Mouse (Mus musculus): ENCODE data around the gene Hspb9. TPM values are rescaled to one million over a fixed set of nuclear protein-coding genes. Genes with fewer than 3 reads are reported as not detected.

The Hspb9 gene
- polyA plus RNA-seq, 1 experiment from 2014 or later: not detected

GRCm38 (mm10) chr11:100711783-100712615 lies 1.7 kb upstream of the Hspb9 start, which contains the start of gene Kat2a:
Gene Kat2a, minus strand, starts transcription at chr11:100712465.
- Histone ChIP-seq H3K4me3 (ENCODE audit: low read depth, low read length) (peak within 1 kb of the TSS; percentile 77), H3K4me2 (ENCODE audit: low read length) (peak within 1 kb of the TSS; percentile 65), H3K4me1 (ENCODE audit: control insufficient read depth, insufficient read depth, low read length) (peaks cover 14% of the 10 kb centered on the region), H3K27ac (ENCODE audit: low read depth, low read length) (peak within 1 kb of the TSS; percentile 35; the same call in 1 of the 2 replicates), H3K9me3 (replicated peaks; ENCODE audit: control insufficient read depth, low read length) (no peaks in the 10 kb centered on the region), H3K36me3 (ENCODE audit: control insufficient read depth, insufficient read depth, low read length) (peaks cover 59% of the 10 kb centered on the region), H3K9ac (ENCODE audit: low read length) (peak within 1 kb of the TSS; percentile 85), H3K27me3 (replicated peaks; ENCODE audit: control insufficient read depth, insufficient read depth, low read length) (no peaks in the 10 kb centered on the region)
- peak; percentile 93 for ATAC-seq
- WGBS: 2% methylated on average over 43 of the region's 48 CpGs
- DNase-seq (ENCODE audit: low spot score): peak; percentile 92

GRCm38 (mm10) chr11:100713174-100713573 lies 476 bp upstream of the Hspb9 start:
- Histone ChIP-seq H3K4me1 (ENCODE audit: control insufficient read depth, insufficient read depth, low read length) (peaks cover 14% of the 10 kb centered on the region), H3K4me3 (ENCODE audit: low read depth, low read length) (no peak overlapping the region), H3K27me3 (replicated peaks; ENCODE audit: control insufficient read depth, insufficient read depth, low read length) (no peaks in the 10 kb centered on the region), H3K4me2 (ENCODE audit: low read length) (no peak overlapping the region), H3K36me3 (ENCODE audit: control insufficient read depth, insufficient read depth, low read length) (peaks cover 59% of the 10 kb centered on the region), H3K9me3 (replicated peaks; ENCODE audit: control insufficient read depth, low read length) (no peaks in the 10 kb centered on the region), H3K27ac (ENCODE audit: low read depth, low read length) (no peak overlapping the region), H3K9ac (ENCODE audit: low read length) (peak overlapping the region; percentile 1; the same call in 1 of the 2 replicates)
- DNase-seq (ENCODE audit: low spot score): no peak
- no peak for ATAC-seq
- WGBS: 50% methylated on average over 4 of the region's 4 CpGs

- peaks cover 57% of the 10 kb centered on the region for H3K36me3 ChIP-seq (ENCODE audit: control insufficient read depth, insufficient read depth, low read length)
- no peak overlapping the region for H3K4me3 ChIP-seq (ENCODE audit: low read depth, low read length)
- H3K27me3 ChIP-seq (replicated peaks; ENCODE audit: control insufficient read depth, insufficient read depth, low read length): no peaks in the 10 kb centered on the region
- peaks cover 14% of the 10 kb centered on the region for H3K4me1 ChIP-seq (ENCODE audit: control insufficient read depth, insufficient read depth, low read length)
- 46% methylated on average over 6 of the region's 6 CpGs for WGBS
- DNase-seq (ENCODE audit: low spot score): peak; percentile 78
- no peak overlapping the region for H3K4me2 ChIP-seq (ENCODE audit: low read length)
- no peak overlapping the region for H3K9ac ChIP-seq (ENCODE audit: low read length)
- H3K9me3 ChIP-seq (replicated peaks; ENCODE audit: control insufficient read depth, low read length): no peaks in the 10 kb centered on the region
- H3K27ac ChIP-seq (ENCODE audit: low read depth, low read length): no peak overlapping the region
- ATAC-seq: 0 out of 2 replicates have a peak, but pooled peaks have one; percentile 13
Observed at GRCm38 (mm10) chr11:100714534-100714915, 875 bp downstream of the Hspb9 start.

GRCm38 (mm10) chr11:100714948-100715347 lies 1.3 kb downstream of the Hspb9 start:
- no peak overlapping the region for H3K27ac ChIP-seq (ENCODE audit: low read depth, low read length)
- H3K4me3 ChIP-seq (ENCODE audit: low read depth, low read length): no peak overlapping the region
- ATAC-seq (no peak), DNase-seq (ENCODE audit: low spot score) (no peak)
- H3K36me3 ChIP-seq (ENCODE audit: control insufficient read depth, insufficient read depth, low read length): peaks cover 58% of the 10 kb centered on the region
- 71% methylated on average over 6 of the region's 6 CpGs for WGBS
- no peaks in the 10 kb centered on the region for H3K9me3 ChIP-seq (replicated peaks; ENCODE audit: control insufficient read depth, low read length)
- peaks cover 14% of the 10 kb centered on the region for H3K4me1 ChIP-seq (ENCODE audit: control insufficient read depth, insufficient read depth, low read length)
- H3K4me2 ChIP-seq (ENCODE audit: low read length): no peak overlapping the region
- H3K9ac ChIP-seq (ENCODE audit: low read length): no peak overlapping the region
- no peaks in the 10 kb centered on the region for H3K27me3 ChIP-seq (replicated peaks; ENCODE audit: control insufficient read depth, insufficient read depth, low read length)

DNA sequence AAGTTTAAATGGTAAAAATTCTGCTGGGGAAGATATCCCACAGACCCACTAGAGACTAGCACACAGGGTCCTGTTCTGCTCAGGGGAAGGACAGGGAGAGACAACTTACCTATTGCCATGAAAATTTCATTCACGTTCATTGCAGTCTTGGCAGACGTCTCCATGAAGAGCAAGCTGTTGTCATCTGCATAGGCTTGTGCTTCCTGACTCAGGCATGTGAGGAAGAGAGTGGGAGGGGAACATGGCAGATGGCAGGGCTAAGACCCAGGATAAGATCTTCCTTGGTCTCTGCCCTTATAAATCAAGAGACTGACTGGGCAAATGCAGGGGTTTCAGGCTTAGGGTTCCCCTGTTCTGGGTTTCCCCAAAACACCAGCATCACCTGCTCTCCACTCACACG lies 3.0 kb downstream of the Hspb9 start:
- peaks cover 50% of the 10 kb centered on the region for H3K36me3 ChIP-seq (ENCODE audit: control insufficient read depth, insufficient read depth, low read length)
- no peak overlapping the region for H3K27ac ChIP-seq (ENCODE audit: low read depth, low read length)
- no peak overlapping the region for H3K9ac ChIP-seq (ENCODE audit: low read length)
- peaks cover 9% of the 10 kb centered on the region for H3K4me1 ChIP-seq (ENCODE audit: control insufficient read depth, insufficient read depth, low read length)
- no peak for DNase-seq (ENCODE audit: low spot score)
- no peaks in the 10 kb centered on the region for H3K9me3 ChIP-seq (replicated peaks; ENCODE audit: control insufficient read depth, low read length)
- no peak overlapping the region for H3K4me2 ChIP-seq (ENCODE audit: low read length)
- H3K4me3 ChIP-seq (ENCODE audit: low read depth, low read length): no peak overlapping the region
- no peak for ATAC-seq
- H3K27me3 ChIP-seq (replicated peaks; ENCODE audit: control insufficient read depth, insufficient read depth, low read length): no peaks in the 10 kb centered on the region
- WGBS: 78% methylated on average over 3 of the region's 3 CpGs

DNA sequence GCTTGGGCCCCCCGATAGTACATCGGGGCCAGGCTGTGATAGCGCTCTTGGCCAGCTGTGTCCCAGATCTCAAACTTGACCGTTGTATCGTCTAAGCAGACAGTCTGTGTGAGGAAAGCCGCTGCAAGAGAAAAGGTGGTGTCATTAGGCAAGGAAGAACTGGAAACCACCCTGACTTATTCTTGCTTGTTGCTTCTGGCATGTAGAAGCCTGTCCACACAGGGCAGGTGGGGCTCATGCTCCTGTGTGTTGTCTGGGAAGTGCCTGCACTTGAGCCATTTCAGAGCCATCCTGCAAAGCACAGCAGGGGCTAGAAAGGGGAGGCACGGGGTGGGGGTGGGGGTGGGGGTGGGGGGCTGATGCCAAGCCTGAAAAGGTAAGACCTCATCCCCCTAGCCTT lies 4.8 kb downstream of the Hspb9 start:
- no peak for DNase-seq (ENCODE audit: low spot score)
- Histone ChIP-seq H3K27ac (ENCODE audit: low read depth, low read length) (no peak overlapping the region), H3K4me1 (ENCODE audit: control insufficient read depth, insufficient read depth, low read length) (peaks cover 5% of the 10 kb centered on the region), H3K4me3 (ENCODE audit: low read depth, low read length) (no peak overlapping the region), H3K36me3 (ENCODE audit: control insufficient read depth, insufficient read depth, low read length) (peaks cover 53% of the 10 kb centered on the region), H3K4me2 (ENCODE audit: low read length) (no peak overlapping the region), H3K9me3 (replicated peaks; ENCODE audit: control insufficient read depth, low read length) (no peaks in the 10 kb centered on the region), H3K9ac (ENCODE audit: low read length) (no peak overlapping the region), H3K27me3 (replicated peaks; ENCODE audit: control insufficient read depth, insufficient read depth, low read length) (no peaks in the 10 kb centered on the region)
- ATAC-seq: no peak
- WGBS: 93% methylated on average over 7 of the region's 7 CpGs

- ATAC-seq (no peak), DNase-seq (ENCODE audit: low spot score) (no peak)
- 90% methylated on average over 4 of the region's 4 CpGs for WGBS
- Histone ChIP-seq H3K9ac (ENCODE audit: low read length) (no peak overlapping the region), H3K36me3 (ENCODE audit: control insufficient read depth, insufficient read depth, low read length) (peaks cover 53% of the 10 kb centered on the region), H3K4me1 (ENCODE audit: control insufficient read depth, insufficient read depth, low read length) (peaks cover 3% of the 10 kb centered on the region), H3K27ac (ENCODE audit: low read depth, low read length) (no peak overlapping the region), H3K4me2 (ENCODE audit: low read length) (no peak overlapping the region), H3K4me3 (ENCODE audit: low read depth, low read length) (no peak overlapping the region), H3K9me3 (replicated peaks; ENCODE audit: control insufficient read depth, low read length) (no peaks in the 10 kb centered on the region), H3K27me3 (replicated peaks; ENCODE audit: control insufficient read depth, insufficient read depth, low read length) (no peaks in the 10 kb centered on the region)
Observed at GRCm38 (mm10) chr11:100718866-100719265, 5.2 kb downstream of the Hspb9 start.

- no peak for ATAC-seq
- no peak overlapping the region for H3K4me2 ChIP-seq (ENCODE audit: low read length)
- H3K27ac ChIP-seq (ENCODE audit: low read depth, low read length): no peak overlapping the region
- no peaks in the 10 kb centered on the region for H3K9me3 ChIP-seq (replicated peaks; ENCODE audit: control insufficient read depth, low read length)
- H3K4me1 ChIP-seq (ENCODE audit: control insufficient read depth, insufficient read depth, low read length): no peaks in the 10 kb centered on the region
- H3K4me3 ChIP-seq (ENCODE audit: low read depth, low read length): no peak overlapping the region
- WGBS: 97% methylated on average over 3 of the region's 3 CpGs
- no peak for DNase-seq (ENCODE audit: low spot score)
- peaks cover 53% of the 10 kb centered on the region for H3K36me3 ChIP-seq (ENCODE audit: control insufficient read depth, insufficient read depth, low read length)
- H3K27me3 ChIP-seq (replicated peaks; ENCODE audit: control insufficient read depth, insufficient read depth, low read length): no peaks in the 10 kb centered on the region
- no peak overlapping the region for H3K9ac ChIP-seq (ENCODE audit: low read length)
Observed at GRCm38 (mm10) chr11:100719312-100719711, 5.7 kb downstream of the Hspb9 start.

GRCm38 (mm10) chr11:100719893-100720292 lies 6.2 kb downstream of the Hspb9 start:
- H3K4me3 ChIP-seq (ENCODE audit: low read depth, low read length): no peak overlapping the region
- H3K36me3 ChIP-seq (ENCODE audit: control insufficient read depth, insufficient read depth, low read length): peaks cover 50% of the 10 kb centered on the region
- WGBS: 93% methylated on average over 11 of the region's 11 CpGs
- H3K9ac ChIP-seq (ENCODE audit: low read length): no peak overlapping the region
- ATAC-seq (no peak), DNase-seq (ENCODE audit: low spot score) (no peak)
- no peaks in the 10 kb centered on the region for H3K27me3 ChIP-seq (replicated peaks; ENCODE audit: control insufficient read depth, insufficient read depth, low read length)
- no peaks in the 10 kb centered on the region for H3K9me3 ChIP-seq (replicated peaks; ENCODE audit: control insufficient read depth, low read length)
- H3K4me1 ChIP-seq (ENCODE audit: control insufficient read depth, insufficient read depth, low read length): no peaks in the 10 kb centered on the region
- H3K27ac ChIP-seq (ENCODE audit: low read depth, low read length): no peak overlapping the region
- no peak overlapping the region for H3K4me2 ChIP-seq (ENCODE audit: low read length)
